Mouse (Mus musculus): ENCODE measurements around the gene Scn3a. TPM values are rescaled to one million over a fixed set of nuclear protein-coding genes. Genes with fewer than 3 reads are reported as not detected.
A peak's percentile ranks its signal among the peaks of the same experiment; 100 is the strongest.

Scn3a gene
- polyA plus RNA-seq, 1 experiment from 2014 or later, result 0.99 TPM

DNA sequence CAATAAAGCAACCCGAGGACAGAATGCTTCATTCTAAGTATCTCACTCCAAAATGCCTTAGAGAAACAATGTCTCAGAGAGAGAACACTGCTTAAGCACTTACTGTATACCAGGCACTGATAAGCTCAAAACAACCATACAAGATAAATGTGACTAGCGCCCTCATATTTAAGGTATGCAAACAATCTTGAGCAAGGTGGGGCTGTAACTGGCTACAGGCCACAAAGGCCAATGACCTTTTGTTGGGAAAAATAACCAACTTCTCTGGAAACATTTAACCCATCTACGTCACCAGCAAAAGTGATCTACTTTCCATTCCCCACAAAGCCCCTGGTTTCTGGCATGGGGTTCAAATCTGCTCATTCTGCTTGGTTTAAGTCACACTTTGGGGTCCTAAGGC, 14.0 kb downstream of the Scn3a start:
- DNase-seq (ENCODE audit: low spot score) (no peak), ATAC-seq (ENCODE audit: insufficient number of reproducible peaks, low FRiP score, low TSS enrichment, low read depth) (no peak)
- Histone ChIP-seq H3K9ac (ENCODE audit: low read length) (no peak overlapping the region), H3K27ac (replicated peaks; ENCODE audit: low read depth, low read length) (no peak overlapping the region), H3K4me2 (ENCODE audit: low read depth, severe bottlenecking) (no peak overlapping the region), H3K27me3 (ENCODE audit: control insufficient read depth, insufficient read depth, low read length) (no peaks in the 10 kb centered on the region), H3K4me1 (ENCODE audit: control insufficient read depth, insufficient read depth, low read length) (peaks cover 2% of the 10 kb centered on the region; the same call in 1 of the 2 replicates), H3K36me3 (ENCODE audit: control insufficient read depth, insufficient read depth, low read length) (no peaks in the 10 kb centered on the region), H3K9me3 (ENCODE audit: control insufficient read depth, low read length) (no peaks in the 10 kb centered on the region), H3K4me3 (ENCODE audit: low read depth, low read length) (no peak overlapping the region)
- 90% methylated on average over 3 of the region's 3 CpGs for WGBS

DNA sequence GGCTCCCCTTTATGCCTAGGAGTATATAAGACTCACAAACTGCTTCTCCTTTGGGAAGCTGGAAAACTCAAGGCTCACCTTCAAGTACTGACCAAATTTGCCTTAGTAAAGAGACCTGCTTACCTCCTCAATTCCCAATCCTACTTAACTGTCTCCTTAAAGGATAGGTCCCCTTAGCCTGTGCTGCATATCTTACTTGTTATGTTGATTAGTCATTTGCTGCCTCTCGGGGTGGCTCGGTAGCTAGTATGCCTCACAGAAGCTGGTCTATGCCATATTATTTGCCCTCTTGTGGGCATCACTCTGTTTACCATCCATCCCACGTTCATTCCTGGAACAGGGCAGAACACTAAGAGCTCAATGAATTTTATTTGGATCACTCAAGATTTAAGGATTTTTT, 14.7 kb downstream of the Scn3a start:
- ATAC-seq (ENCODE audit: insufficient number of reproducible peaks, low FRiP score, low TSS enrichment, low read depth) (no peak), DNase-seq (ENCODE audit: low spot score) (no peak)
- H3K4me2 ChIP-seq (ENCODE audit: low read depth, severe bottlenecking), result no peak overlapping the region
- no peak overlapping the region for H3K27ac ChIP-seq (replicated peaks; ENCODE audit: low read depth, low read length)
- no peaks in the 10 kb centered on the region for H3K36me3 ChIP-seq (ENCODE audit: control insufficient read depth, insufficient read depth, low read length)
- peaks cover 2% of the 10 kb centered on the region; the same call in 1 of the 2 replicates for H3K4me1 ChIP-seq (ENCODE audit: control insufficient read depth, insufficient read depth, low read length)
- no peaks in the 10 kb centered on the region for H3K27me3 ChIP-seq (ENCODE audit: control insufficient read depth, insufficient read depth, low read length)
- H3K9me3 ChIP-seq (ENCODE audit: control insufficient read depth, low read length), result no peaks in the 10 kb centered on the region
- no peak overlapping the region for H3K4me3 ChIP-seq (ENCODE audit: low read depth, low read length)
- 51% methylated on average over 3 of the region's 3 CpGs for WGBS
- no peak overlapping the region for H3K9ac ChIP-seq (ENCODE audit: low read length)

DNA sequence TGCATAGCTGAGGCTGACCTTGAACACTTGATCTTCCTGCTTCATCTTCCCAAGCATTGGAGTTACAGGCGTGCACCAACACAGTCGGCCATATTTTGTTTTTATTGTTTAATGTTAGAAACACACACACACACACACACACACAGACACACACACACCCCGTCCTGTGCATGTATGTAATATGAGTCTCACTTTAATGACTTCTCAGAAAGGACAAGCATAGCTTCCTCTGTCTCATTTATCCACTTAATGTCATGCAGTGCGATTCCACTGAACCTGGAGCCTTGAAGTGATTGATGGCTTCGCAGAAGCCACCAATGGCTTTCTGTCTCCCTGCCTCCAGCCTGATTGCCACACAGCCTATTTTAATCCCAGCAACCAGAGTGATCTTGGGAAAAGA, 15.2 kb downstream of the Scn3a start:
- H3K9ac ChIP-seq (ENCODE audit: low read length), result no peak overlapping the region
- no peak overlapping the region for H3K4me2 ChIP-seq (ENCODE audit: low read depth, severe bottlenecking)
- no peak overlapping the region for H3K27ac ChIP-seq (replicated peaks; ENCODE audit: low read depth, low read length)
- H3K27me3 ChIP-seq (ENCODE audit: control insufficient read depth, insufficient read depth, low read length), result no peaks in the 10 kb centered on the region
- DNase-seq (ENCODE audit: low spot score) (no peak), ATAC-seq (ENCODE audit: insufficient number of reproducible peaks, low FRiP score, low TSS enrichment, low read depth) (peak; percentile 69; the same call in 1 of the 2 replicates)
- 47% methylated on average over 5 of the region's 5 CpGs for WGBS
- no peak overlapping the region for H3K4me3 ChIP-seq (ENCODE audit: low read depth, low read length)
- no peaks in the 10 kb centered on the region for H3K9me3 ChIP-seq (ENCODE audit: control insufficient read depth, low read length)
- no peaks in the 10 kb centered on the region for H3K36me3 ChIP-seq (ENCODE audit: control insufficient read depth, insufficient read depth, low read length)
- H3K4me1 ChIP-seq (ENCODE audit: control insufficient read depth, insufficient read depth, low read length), result peaks cover 2% of the 10 kb centered on the region; the same call in 1 of the 2 replicates

DNA sequence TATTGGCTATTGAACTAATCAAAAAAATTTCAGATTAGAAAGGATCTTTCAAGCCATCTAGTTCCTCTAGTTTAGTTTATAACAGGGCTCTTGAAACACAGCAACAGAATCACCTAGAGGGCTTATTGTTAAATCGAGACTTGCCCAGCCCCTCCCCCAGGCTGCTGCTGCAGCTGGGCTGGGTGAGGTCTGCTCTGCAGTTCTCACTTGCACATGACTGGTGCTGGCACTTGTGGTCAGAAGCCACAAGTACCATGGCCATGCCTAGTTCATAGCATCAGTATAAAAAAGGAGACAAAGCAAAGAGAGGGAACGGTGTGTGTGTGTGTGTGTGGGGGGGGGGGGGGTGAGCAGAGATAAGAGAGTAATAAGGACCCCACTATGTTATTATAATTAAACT, 15.7 kb downstream of the Scn3a start:
- H3K4me1 ChIP-seq (ENCODE audit: control insufficient read depth, insufficient read depth, low read length), result peaks cover 2% of the 10 kb centered on the region; the same call in 1 of the 2 replicates
- ATAC-seq (ENCODE audit: insufficient number of reproducible peaks, low FRiP score, low TSS enrichment, low read depth) (peak; percentile 76), DNase-seq (ENCODE audit: low spot score) (peak; percentile 52)
- no peaks in the 10 kb centered on the region for H3K36me3 ChIP-seq (ENCODE audit: control insufficient read depth, insufficient read depth, low read length)
- no peak overlapping the region for H3K4me3 ChIP-seq (ENCODE audit: low read depth, low read length)
- H3K9ac ChIP-seq (ENCODE audit: low read length), result no peak overlapping the region
- WGBS, result 49% methylated on average over 2 of the region's 2 CpGs
- H3K9me3 ChIP-seq (ENCODE audit: control insufficient read depth, low read length), result no peaks in the 10 kb centered on the region
- no peak overlapping the region for H3K4me2 ChIP-seq (ENCODE audit: low read depth, severe bottlenecking)
- H3K27ac ChIP-seq (replicated peaks; ENCODE audit: low read depth, low read length), result no peak overlapping the region
- H3K27me3 ChIP-seq (ENCODE audit: control insufficient read depth, insufficient read depth, low read length), result no peaks in the 10 kb centered on the region

DNA sequence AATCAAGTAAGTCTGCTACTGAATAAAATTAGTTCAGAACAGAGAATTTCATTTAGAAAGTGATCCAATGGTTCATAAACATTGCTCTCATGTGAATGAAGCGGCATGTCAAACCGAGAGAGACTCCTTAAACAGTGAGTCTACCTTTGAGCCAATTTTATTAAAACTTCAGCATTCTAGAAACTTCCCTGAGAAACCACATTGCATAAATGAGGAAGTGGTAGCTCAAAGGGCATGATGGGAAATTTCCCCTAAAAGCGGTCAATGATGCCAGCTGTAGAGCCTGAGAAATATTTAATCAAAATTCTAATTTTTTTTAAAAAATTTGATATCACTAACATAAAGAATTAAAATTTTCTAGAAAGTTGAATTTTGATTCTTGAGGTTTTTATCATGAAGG, 16.9 kb downstream of the Scn3a start:
- Histone ChIP-seq H3K27ac (replicated peaks; ENCODE audit: low read depth, low read length) (no peak overlapping the region), H3K4me3 (ENCODE audit: low read depth, low read length) (no peak overlapping the region), H3K27me3 (ENCODE audit: control insufficient read depth, insufficient read depth, low read length) (no peaks in the 10 kb centered on the region), H3K9ac (ENCODE audit: low read length) (no peak overlapping the region), H3K36me3 (ENCODE audit: control insufficient read depth, insufficient read depth, low read length) (no peaks in the 10 kb centered on the region), H3K9me3 (ENCODE audit: control insufficient read depth, low read length) (no peaks in the 10 kb centered on the region), H3K4me1 (ENCODE audit: control insufficient read depth, insufficient read depth, low read length) (peaks cover 2% of the 10 kb centered on the region; the same call in 1 of the 2 replicates), H3K4me2 (ENCODE audit: low read depth, severe bottlenecking) (no peak overlapping the region)
- DNase-seq (ENCODE audit: low spot score) (no peak), ATAC-seq (ENCODE audit: insufficient number of reproducible peaks, low FRiP score, low TSS enrichment, low read depth) (no peak)
- WGBS, result 96% methylated on average over 3 of the region's 3 CpGs

DNA sequence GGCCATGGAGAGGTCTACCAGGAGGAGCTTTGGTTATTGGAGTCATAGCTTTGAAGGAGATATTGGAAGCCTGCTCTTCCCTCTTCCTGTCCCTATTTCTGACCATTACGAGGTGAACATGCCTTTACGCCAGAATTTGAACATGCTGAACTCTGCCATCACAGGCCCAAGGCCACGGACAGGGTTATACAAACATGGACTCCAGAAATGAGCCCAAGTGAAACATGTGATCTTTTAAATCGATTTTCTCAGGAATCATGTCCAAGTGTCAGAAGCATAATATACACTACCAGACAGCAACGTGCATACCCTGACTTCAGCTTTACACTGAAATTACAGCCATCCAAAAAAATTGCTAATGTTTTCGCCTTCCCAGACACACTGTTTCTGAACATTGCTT, 18.8 kb downstream of the Scn3a start:
- H3K27ac ChIP-seq (replicated peaks; ENCODE audit: low read depth, low read length), result no peak overlapping the region

DNA sequence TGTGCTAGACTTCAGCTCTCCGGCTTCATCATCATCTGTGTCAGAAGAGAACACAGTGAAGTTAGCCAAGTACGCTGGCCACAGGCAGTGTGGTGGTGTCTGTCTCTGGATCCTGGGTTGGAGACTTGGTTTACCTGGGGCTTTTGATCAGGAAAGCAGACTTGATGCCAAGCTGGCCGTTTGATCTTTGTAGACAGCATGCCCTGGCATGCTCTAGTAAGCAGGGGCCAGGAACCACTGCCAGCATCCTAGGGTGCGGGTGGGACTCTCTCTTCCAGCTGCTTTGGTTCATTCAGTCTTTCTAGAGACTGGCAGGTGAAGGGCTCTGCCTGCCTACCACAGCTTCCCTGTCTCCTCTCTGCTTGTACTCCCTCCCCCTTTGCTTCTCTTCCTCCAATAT, 20.1 kb downstream of the Scn3a start:
- ATAC-seq (ENCODE audit: insufficient number of reproducible peaks, low FRiP score, low TSS enrichment, low read depth), result no peak
- H3K27me3 ChIP-seq (ENCODE audit: control insufficient read depth, insufficient read depth, low read length), result no peaks in the 10 kb centered on the region
- H3K27ac ChIP-seq (replicated peaks; ENCODE audit: low read depth, low read length), result no peak overlapping the region
- no peak overlapping the region for H3K9ac ChIP-seq (ENCODE audit: low read length)
- H3K4me2 ChIP-seq (ENCODE audit: low read depth, severe bottlenecking), result no peak overlapping the region
- 79% methylated on average over 4 of the region's 4 CpGs for WGBS
- no peak overlapping the region for H3K4me3 ChIP-seq (ENCODE audit: low read depth, low read length)
- peaks cover 1% of the 10 kb centered on the region; the same call in 1 of the 2 replicates for H3K4me1 ChIP-seq (ENCODE audit: control insufficient read depth, insufficient read depth, low read length)
- DNase-seq (ENCODE audit: low spot score), result no peak
- no peaks in the 10 kb centered on the region for H3K9me3 ChIP-seq (ENCODE audit: control insufficient read depth, low read length)
- H3K36me3 ChIP-seq (ENCODE audit: control insufficient read depth, insufficient read depth, low read length), result no peaks in the 10 kb centered on the region

More for the DNA sequence above, 18.8 kb downstream of the Scn3a start:
- Histone ChIP-seq H3K9me3 (ENCODE audit: control insufficient read depth, low read length) (no peaks in the 10 kb centered on the region), H3K36me3 (ENCODE audit: control insufficient read depth, insufficient read depth, low read length) (no peaks in the 10 kb centered on the region), H3K27me3 (ENCODE audit: control insufficient read depth, insufficient read depth, low read length) (no peaks in the 10 kb centered on the region), H3K4me1 (ENCODE audit: control insufficient read depth, insufficient read depth, low read length) (peaks cover 2% of the 10 kb centered on the region; the same call in 1 of the 2 replicates), H3K9ac (ENCODE audit: low read length) (no peak overlapping the region), H3K4me2 (ENCODE audit: low read depth, severe bottlenecking) (no peak overlapping the region), H3K4me3 (ENCODE audit: low read depth, low read length) (no peak overlapping the region)
- 93% methylated on average over 6 of the region's 6 CpGs for WGBS
- no peak for DNase-seq (ENCODE audit: low spot score)
- ATAC-seq (ENCODE audit: insufficient number of reproducible peaks, low FRiP score, low TSS enrichment, low read depth), result no peak

DNA sequence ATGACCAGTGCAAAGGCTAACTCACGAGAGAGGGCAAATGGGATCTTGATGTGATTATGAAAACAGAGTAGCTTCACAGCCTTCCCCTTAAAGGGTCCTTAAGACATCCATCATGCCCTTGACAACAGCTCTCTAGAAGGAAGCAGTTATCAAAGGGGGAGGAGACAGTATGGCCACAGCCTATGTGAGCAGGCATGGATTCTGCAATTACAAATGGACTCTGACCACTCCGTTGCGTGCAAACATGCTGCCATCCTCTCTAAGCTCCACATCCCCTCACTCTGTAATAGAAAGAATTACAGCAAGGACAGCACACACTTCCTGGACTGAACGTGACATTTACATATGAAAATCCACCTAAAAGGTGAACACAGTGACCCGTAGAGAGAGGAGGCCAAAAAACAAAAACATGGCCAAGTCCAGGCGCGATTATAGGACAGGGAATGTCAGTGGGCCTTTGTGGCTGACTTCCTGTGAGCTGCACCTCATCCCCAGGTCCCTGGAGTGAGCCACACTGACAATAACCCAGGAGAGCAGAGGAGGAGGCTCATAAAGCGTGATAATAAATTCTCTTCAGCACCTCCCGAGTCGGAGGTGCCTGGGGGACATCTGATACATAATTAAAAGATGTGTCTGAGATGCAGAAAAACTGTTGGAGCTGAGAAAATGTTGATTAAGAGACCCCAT, 24.4 kb downstream of the Scn3a start:
- ATAC-seq (ENCODE audit: insufficient number of reproducible peaks, low FRiP score, low TSS enrichment, low read depth) (no peak), DNase-seq (ENCODE audit: low spot score) (no peak)
- Histone ChIP-seq H3K36me3 (ENCODE audit: control insufficient read depth, insufficient read depth, low read length) (no peaks in the 10 kb centered on the region), H3K27me3 (ENCODE audit: control insufficient read depth, insufficient read depth, low read length) (no peaks in the 10 kb centered on the region), H3K9ac (ENCODE audit: low read length) (no peak overlapping the region), H3K27ac (replicated peaks; ENCODE audit: low read depth, low read length) (no peak overlapping the region), H3K4me1 (ENCODE audit: control insufficient read depth, insufficient read depth, low read length) (no peaks in the 10 kb centered on the region), H3K9me3 (ENCODE audit: control insufficient read depth, low read length) (no peaks in the 10 kb centered on the region), H3K4me2 (ENCODE audit: low read depth, severe bottlenecking) (no peak overlapping the region), H3K4me3 (ENCODE audit: low read depth, low read length) (no peak overlapping the region)
- WGBS, result 64% methylated on average over 10 of the region's 10 CpGs

DNA sequence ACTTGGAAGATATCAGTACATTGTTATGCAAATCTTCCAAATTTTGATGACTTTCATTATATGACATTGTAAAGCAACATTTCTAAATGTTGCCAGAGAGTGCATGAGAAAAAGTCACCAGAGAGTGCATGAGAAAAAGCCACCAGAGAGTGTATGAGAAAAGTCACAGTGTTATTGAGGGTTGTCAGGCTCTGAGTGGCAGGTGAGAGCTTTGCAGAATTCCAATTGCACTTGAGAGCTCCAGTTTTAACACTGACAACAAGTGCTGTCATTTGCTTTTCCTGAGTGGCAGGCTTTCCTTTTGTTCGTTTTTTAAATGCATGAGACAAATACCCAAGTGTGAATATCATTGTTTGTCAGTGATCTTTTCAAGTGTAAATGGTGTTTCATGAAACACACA, 25.6 kb downstream of the Scn3a start:
- Histone ChIP-seq H3K27ac (replicated peaks; ENCODE audit: low read depth, low read length) (no peak overlapping the region), H3K27me3 (ENCODE audit: control insufficient read depth, insufficient read depth, low read length) (no peaks in the 10 kb centered on the region), H3K36me3 (ENCODE audit: control insufficient read depth, insufficient read depth, low read length) (no peaks in the 10 kb centered on the region), H3K9me3 (ENCODE audit: control insufficient read depth, low read length) (no peaks in the 10 kb centered on the region), H3K4me2 (ENCODE audit: low read depth, severe bottlenecking) (no peak overlapping the region), H3K4me1 (ENCODE audit: control insufficient read depth, insufficient read depth, low read length) (no peaks in the 10 kb centered on the region), H3K4me3 (ENCODE audit: low read depth, low read length) (no peak overlapping the region), H3K9ac (ENCODE audit: low read length) (no peak overlapping the region)
- ATAC-seq (ENCODE audit: insufficient number of reproducible peaks, low FRiP score, low TSS enrichment, low read depth) (no peak), DNase-seq (ENCODE audit: low spot score) (no peak)
- 81% methylated on average over 1 of the region's 1 CpGs for WGBS
